Mouse (Mus musculus) heart, embryonic 11.5 days (tissue): ENCODE data around the gene Cnpy3. TPM values are rescaled to one million over a fixed set of nuclear protein-coding genes. Genes with fewer than 3 reads are reported as not detected.

Experiments used
- ATAC-seq: fragments of 200-750 bp; cut with Nextera tagmentation; replicated peaks from 2 replicates; pipeline ENCODE4 v1.8.0; 2017; ENCODE audit warnings: moderate library complexity; ENCODE audit not compliant: insufficient number of reproducible peaks, low FRiP score, low TSS enrichment
- H3K27ac ChIP-seq: fragments of 300-500 bp; sonication (generic); 2 replicates; pipeline ENCODE4 v1.5.1; 2014; ENCODE audit warnings: mild to moderate bottlenecking, low read depth, low read length
- H3K27me3 ChIP-seq: fragments of 300-500 bp; sonication (generic); 2 replicates; pipeline ENCODE4 v1.6.1; 2014; ENCODE audit warnings: mild to moderate bottlenecking, low read length, mixed read lengths; ENCODE audit not compliant: control insufficient read depth, insufficient read depth
- H3K36me3 ChIP-seq: fragments of 300-500 bp; sonication (generic); 2 replicates; pipeline ENCODE4 v1.6.1; 2014; ENCODE audit warnings: mild to moderate bottlenecking, low read length, moderate library complexity, mixed read lengths; ENCODE audit not compliant: control insufficient read depth, insufficient read depth
- H3K4me1 ChIP-seq: fragments of 300-500 bp; sonication (generic); 2 replicates; pipeline ENCODE4 v1.6.1; 2014; ENCODE audit warnings: low read length; ENCODE audit not compliant: control insufficient read depth, insufficient read depth
- H3K4me2 ChIP-seq: fragments of 300-500 bp; sonication (generic); 2 replicates; pipeline ENCODE4 v1.6.1; 2014; ENCODE audit warnings: mild to moderate bottlenecking, moderate library complexity
- H3K4me3 ChIP-seq: fragments of 300-500 bp; sonication (generic); 2 replicates; pipeline ENCODE4 v1.5.1; 2014; ENCODE audit warnings: low read depth, low read length
- H3K9ac ChIP-seq: fragments of 300-500 bp; sonication (generic); 2 replicates; pipeline ENCODE4 v1.6.1; 2014; ENCODE audit warnings: mild to moderate bottlenecking, low read depth, low read length, moderate library complexity
- H3K9me3 ChIP-seq: fragments of 300-500 bp; sonication (generic); replicated peaks from 2 replicates; pipeline ENCODE4 v1.6.1; 2016; ENCODE audit warnings: low read length; ENCODE audit not compliant: control insufficient read depth
- WGBS: fragments of 180-500 bp; shearing (Covaris S2); extraction: QIAGEN DNeasy Blood & Tissue Kit; methylation state at CpG from one replicate; pipeline ENCODE4 v1.1.7; 2014; ENCODE audit not compliant: insufficient replicate concordance; 5-methylcytosine and 5-hydroxymethylcytosine counted together
- polyA plus RNA-seq: library from polyadenylated mRNA; unstranded; fragments of >200 nt; fragmentation: Nextera tagmentation; extraction: Ambion mirVana; gene quantifications from 2 replicates; pipeline ENCODE4 v1.2.1, GENCODE M21; 2014

Gene Cnpy3
- polyA plus RNA-seq, 1 experiment from 2014 or later: 46.5 TPM

DNA sequence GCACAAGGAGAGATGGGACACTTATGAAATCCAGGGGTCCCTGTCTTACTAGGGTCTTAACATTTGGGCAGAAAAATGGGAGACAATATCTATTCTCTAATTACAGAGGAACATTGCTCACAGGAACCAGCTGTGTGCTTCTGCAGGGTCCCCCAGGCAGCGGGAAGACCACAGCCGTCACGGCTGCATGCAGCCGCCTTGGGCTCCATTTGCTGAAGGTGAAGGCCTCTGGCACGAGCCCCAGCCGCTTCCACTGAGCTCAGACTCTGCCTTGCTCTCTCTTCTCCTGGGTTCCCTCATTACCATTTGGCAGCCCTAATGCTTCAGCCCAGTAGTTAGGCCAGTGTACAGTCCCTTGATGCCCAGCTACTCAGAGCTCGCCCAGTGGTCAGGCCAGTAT, 30.9 kb downstream of the Cnpy3 start:
- H3K4me2 ChIP-seq: no peak overlapping the region
- H3K36me3 ChIP-seq: peaks cover 5% of the 10 kb centered on the region
- WGBS: 90% methylated on average over 7 of the region's 7 CpGs
- H3K27ac ChIP-seq: no peak overlapping the region
- H3K9me3 ChIP-seq: no peaks in the 10 kb centered on the region
- H3K4me1 ChIP-seq: peaks cover 5% of the 10 kb centered on the region; the same call in 1 of the 2 replicates
- ATAC-seq: no peak
- H3K9ac ChIP-seq: no peak overlapping the region
- no peaks in the 10 kb centered on the region for H3K27me3 ChIP-seq
- no peak overlapping the region for H3K4me3 ChIP-seq

DNA sequence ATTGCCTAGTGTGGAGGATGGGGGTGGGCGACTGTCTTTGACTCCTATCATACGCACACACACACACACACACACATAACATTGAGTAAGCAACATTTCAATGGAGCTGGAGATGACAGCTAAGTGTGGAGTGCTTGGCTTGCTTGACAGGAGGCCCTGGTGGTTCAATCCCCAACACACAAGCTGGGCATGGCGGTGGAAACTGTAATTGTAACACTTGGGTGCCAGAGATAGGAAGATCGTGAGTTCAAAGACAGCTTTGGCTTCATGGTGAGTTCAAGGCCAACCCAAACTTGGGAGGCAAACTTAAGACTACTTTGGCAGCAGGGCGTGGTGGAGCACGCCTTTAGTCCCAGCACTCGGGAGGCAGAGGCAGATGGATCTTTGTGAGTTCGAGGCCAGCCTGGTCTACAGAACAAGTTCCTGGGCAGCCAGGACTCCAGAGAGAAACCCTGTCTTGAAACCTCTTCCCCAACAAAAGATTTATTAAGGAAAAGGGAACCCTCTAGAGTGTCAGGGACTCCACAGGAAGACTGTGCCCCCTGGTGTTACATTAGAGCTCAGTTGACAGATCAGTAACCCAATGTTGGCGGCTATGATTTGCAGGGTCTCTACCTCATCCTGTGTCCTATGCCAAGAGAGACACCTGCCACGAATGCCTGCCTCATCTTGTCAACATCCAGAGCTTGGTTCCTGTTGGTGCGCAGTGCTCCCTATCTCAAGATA, 37.1 kb downstream of the Cnpy3 start:
- no peak overlapping the region for H3K27ac ChIP-seq
- peaks cover 15% of the 10 kb centered on the region for H3K36me3 ChIP-seq
- H3K4me3 ChIP-seq: no peak overlapping the region
- peaks cover 11% of the 10 kb centered on the region for H3K4me1 ChIP-seq
- no peak overlapping the region for H3K9ac ChIP-seq
- WGBS: 93% methylated on average over 11 of the region's 11 CpGs
- no peak for ATAC-seq
- H3K4me2 ChIP-seq: no peak overlapping the region
- no peaks in the 10 kb centered on the region for H3K27me3 ChIP-seq
- no peaks in the 10 kb centered on the region for H3K9me3 ChIP-seq

DNA sequence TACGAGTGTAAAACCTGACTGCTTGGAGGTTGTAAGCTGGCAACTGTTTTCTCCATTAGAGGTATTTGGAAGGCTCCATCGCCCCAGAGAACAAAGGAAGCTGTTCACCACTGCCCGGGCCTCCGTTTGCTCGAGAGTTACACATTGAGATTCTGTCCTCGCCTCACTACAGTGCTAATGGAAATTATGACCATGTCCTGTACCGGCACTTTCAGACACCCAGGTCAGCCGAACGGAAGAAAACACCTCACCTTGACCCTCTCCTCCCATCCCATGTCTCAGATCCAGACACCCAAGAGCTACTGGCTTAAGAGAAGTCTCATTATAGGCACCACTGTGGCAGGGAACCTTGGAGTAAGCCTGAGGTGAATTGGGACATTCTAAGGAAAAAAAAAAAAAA, 38.2 kb downstream of the Cnpy3 start:
- H3K4me3 ChIP-seq: no peak overlapping the region
- H3K4me2 ChIP-seq: no peak overlapping the region
- no peaks in the 10 kb centered on the region for H3K27me3 ChIP-seq
- no peaks in the 10 kb centered on the region for H3K9me3 ChIP-seq
- H3K36me3 ChIP-seq: peaks cover 15% of the 10 kb centered on the region
- H3K4me1 ChIP-seq: peaks cover 11% of the 10 kb centered on the region
- H3K9ac ChIP-seq: no peak overlapping the region
- no peak for ATAC-seq
- no peak overlapping the region for H3K27ac ChIP-seq
- 89% methylated on average over 9 of the region's 9 CpGs for WGBS

DNA sequence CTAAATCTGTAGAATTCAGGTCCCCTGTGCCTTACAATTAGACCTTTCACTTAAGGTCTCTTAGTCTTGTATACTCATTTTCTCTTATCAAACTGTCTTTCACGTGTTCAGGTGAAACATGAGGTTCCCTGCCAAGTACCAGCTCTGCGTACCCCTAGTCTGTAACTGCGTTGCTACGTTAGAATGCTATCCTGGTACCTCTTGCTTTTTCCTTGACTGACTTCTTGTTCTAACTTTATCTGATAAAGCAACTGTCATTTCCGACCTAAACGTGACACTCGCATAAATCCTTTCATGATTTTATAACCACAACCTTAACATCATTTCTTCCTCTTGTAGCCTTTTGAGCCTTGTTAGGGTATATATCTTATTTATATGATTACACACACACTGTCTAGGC, 39.6 kb downstream of the Cnpy3 start:
- Histone ChIP-seq H3K27me3 (no peaks in the 10 kb centered on the region), H3K9ac (peak overlapping the region; percentile 90), H3K9me3 (no peaks in the 10 kb centered on the region), H3K36me3 (peaks cover 15% of the 10 kb centered on the region), H3K4me3 (peak overlapping the region; percentile 99), H3K27ac (no peak overlapping the region; the same call in 1 of the 2 replicates), H3K4me1 (peaks cover 11% of the 10 kb centered on the region), H3K4me2 (peak overlapping the region; percentile 99)
- 62% methylated on average over 7 of the region's 7 CpGs for WGBS
- ATAC-seq: no peak

DNA sequence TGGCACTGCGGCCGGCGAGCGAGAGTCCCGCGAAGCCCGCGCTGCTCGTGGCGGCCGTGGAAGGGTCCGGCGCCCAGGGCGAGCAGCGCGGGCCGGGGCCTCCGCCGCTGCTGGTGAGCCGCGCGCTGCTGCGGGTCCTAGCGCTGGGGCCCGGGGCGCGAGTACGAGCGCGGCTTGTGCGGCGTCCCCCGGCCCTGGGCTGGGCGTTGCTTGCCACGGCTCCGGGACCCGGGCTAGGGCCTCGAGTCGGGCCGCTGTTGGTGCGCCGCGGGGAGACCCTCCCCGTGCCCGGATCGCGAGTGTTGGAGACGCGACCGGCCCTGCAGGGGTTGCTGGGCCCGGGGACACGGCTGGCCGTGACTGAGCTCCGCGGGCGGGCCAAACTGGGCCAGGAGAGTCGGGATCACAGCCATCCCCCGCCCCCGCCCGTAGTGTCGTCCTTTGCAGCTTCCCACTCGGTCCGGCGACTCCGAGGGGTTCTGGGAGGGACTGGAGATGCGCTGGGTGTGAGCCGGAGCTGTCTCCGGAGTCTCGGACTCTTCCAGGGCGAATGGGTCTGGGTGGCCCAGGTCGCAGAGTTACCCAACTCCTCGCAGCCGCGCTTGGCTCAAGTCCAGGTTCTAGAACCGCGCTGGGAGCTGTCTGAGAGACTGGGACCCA, 40.3 kb downstream of the Cnpy3 start:
- H3K36me3 ChIP-seq: peaks cover 15% of the 10 kb centered on the region
- under 1% methylated on average over 73 of the region's 76 CpGs for WGBS
- 0 out of 2 replicates have a peak, but pooled peaks have one; percentile 17 for ATAC-seq
- no peaks in the 10 kb centered on the region for H3K9me3 ChIP-seq
- peak overlapping the region; percentile 99 for H3K4me3 ChIP-seq
- H3K9ac ChIP-seq: peak overlapping the region; percentile 90
- peaks cover 11% of the 10 kb centered on the region for H3K4me1 ChIP-seq
- peak overlapping the region; percentile 68 for H3K27ac ChIP-seq
- H3K27me3 ChIP-seq: no peaks in the 10 kb centered on the region
- H3K4me2 ChIP-seq: peak overlapping the region; percentile 99

DNA sequence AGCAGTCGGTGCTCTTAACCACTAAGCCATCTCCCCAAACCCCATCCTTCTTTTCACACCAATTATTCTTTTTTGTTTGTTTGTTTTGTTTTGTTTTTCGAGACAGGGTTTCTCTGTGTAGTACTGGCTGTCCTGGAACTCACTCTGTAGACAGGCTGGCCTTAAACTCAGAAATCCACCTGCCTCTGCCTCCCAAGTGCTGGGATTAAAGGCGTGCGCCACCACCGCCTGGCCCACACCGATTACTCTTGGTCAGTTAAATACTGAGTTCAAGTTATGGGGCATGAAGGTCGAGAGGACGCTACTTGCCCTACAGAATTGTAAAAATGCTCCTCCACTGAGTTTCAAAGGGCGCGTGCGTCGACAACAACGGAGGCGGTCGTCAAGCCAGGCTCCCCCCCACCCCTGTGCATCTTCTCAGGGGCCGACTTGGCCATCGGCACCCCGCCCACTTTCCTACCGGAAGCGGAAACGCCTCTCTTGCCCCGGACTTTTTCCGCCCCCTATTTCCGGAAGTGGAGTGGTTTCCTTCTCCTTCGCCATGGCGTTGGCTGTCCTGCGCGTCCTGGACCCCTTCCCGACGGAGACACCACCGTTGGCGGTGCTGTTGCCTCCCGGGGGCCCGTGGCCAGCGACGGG, 40.9 kb downstream of the Cnpy3 start, which contains the start of gene Pex6:
Gene Pex6, plus strand, starts transcription at position 505 of the 639 bp plus-strand sequence.
- 8% methylated on average over 36 of the region's 36 CpGs for WGBS
- H3K4me2 ChIP-seq: peak within 1 kb of the TSS; percentile 99
- H3K4me3 ChIP-seq: peak within 1 kb of the TSS; percentile 99
- H3K9me3 ChIP-seq: no peaks in the 10 kb centered on the region
- no peaks in the 10 kb centered on the region for H3K27me3 ChIP-seq
- peaks cover 14% of the 10 kb centered on the region for H3K4me1 ChIP-seq
- ATAC-seq: peak; percentile 86
- H3K36me3 ChIP-seq: peaks cover 12% of the 10 kb centered on the region
- peak within 1 kb of the TSS; percentile 68 for H3K27ac ChIP-seq
- peak within 1 kb of the TSS; percentile 90 for H3K9ac ChIP-seq

DNA sequence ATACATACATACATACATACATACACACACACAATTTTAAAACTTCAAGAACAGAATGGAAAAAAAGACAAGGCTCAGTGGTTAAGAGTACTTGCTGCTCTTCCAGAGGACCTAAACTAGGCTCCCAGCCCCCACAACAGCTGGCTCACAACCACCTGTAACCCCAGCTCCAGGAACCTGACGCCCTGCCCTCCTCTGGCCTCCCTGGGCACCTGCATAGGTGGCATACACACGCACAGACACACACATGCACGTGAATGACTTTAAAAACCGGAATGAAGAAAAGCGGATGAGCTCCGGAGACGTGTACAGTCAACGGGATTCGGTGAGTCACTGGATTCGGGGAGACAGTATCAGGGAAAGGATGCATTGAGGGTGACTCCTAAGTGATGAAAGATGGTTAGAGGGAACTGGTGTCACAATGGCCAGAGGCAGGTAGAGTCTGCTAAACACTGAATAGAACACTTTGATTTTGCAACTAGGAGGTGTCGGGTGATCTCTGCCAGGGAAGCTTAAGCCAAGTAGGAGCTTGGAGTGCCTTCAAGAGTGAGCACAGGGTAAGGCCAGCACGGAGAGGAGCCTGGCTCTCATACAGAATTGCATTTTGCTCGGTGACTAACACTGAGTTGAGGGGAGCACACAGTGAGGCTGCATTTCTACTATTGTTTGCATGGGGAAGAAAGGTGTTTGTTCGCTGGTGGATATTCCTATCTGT, 45.5 kb downstream of the Cnpy3 start:
- Histone ChIP-seq H3K27me3 (no peaks in the 10 kb centered on the region), H3K9me3 (no peaks in the 10 kb centered on the region), H3K9ac (no peak overlapping the region), H3K4me1 (peaks cover 26% of the 10 kb centered on the region), H3K27ac (no peak overlapping the region), H3K4me3 (no peak overlapping the region), H3K4me2 (peak overlapping the region; percentile 89; the same call in 1 of the 2 replicates), H3K36me3 (no peaks in the 10 kb centered on the region)
- WGBS: 82% methylated on average over 14 of the region's 14 CpGs
- ATAC-seq: no peak
